Mouse (Mus musculus) brain, embryonic 14.5 days (tissue): ENCODE data around the gene Adamts7.

Experiments used
- CTCF ChIP-seq: fragments of 200-500 bp; IDR thresholded peaks from 2 replicates; pipeline ENCODE4 v1.5.1; 2012; ENCODE audit warnings: inconsistent platforms, mild to moderate bottlenecking, moderate library complexity, borderline replicate concordance; ENCODE audit not compliant: insufficient read depth, insufficient read length; ENCODE audit errors: extremely low read depth
- POLR2A ChIP-seq: fragments of 200-500 bp; IDR thresholded peaks from 2 replicates; pipeline ENCODE4 v1.6.1; 2012; ENCODE audit warnings: mild to moderate bottlenecking, inconsistent platforms, borderline replicate concordance; ENCODE audit not compliant: poor library complexity, insufficient read depth, insufficient read length, severe bottlenecking; ENCODE audit errors: extremely low read depth

- no peak for TF ChIP-seq CTCF
- no peak for TF ChIP-seq POLR2A
Measured at GRCm38 (mm10) chr9:90217501-90217900, 54.6 kb downstream of the Adamts7 start.
